Mouse (Mus musculus) midbrain, postnatal 0 days (tissue): ENCODE measurements at regions not wholly inside any gene's neighbourhood (a gene's known extent, or its start where the extent isn't known, plus 50 kb on each side); places are given as distances from the start of the nearest gene placed in this dataset.

Source experiments
- ATAC-seq: fragments of 200-750 bp; cut with Nextera tagmentation; 2 replicates; pipeline ENCODE4 v1.8.0; 2017; ENCODE audit warnings: moderate number of reproducible peaks, mild to moderate bottlenecking, moderate TSS enrichment, moderate library complexity; ENCODE audit not compliant: low FRiP score
- DNase-seq: peaks from one replicate; pipeline ENCODE4 v3.0.0-alpha.2; 2015; ENCODE audit warnings: low spot score
- H3K27ac ChIP-seq: fragments of 300-500 bp; sonication (generic); 2 replicates; pipeline ENCODE4 v1.5.1; 2014; ENCODE audit warnings: low read depth, mild to moderate bottlenecking, low read length, mixed read lengths
- H3K27me3 ChIP-seq: fragments of 300-500 bp; sonication (generic); 2 replicates; pipeline ENCODE4 v1.6.1; 2014; ENCODE audit warnings: low read length, control low read depth, mixed read lengths; ENCODE audit not compliant: insufficient read depth
- H3K36me3 ChIP-seq: fragments of 300-500 bp; sonication (generic); 2 replicates; pipeline ENCODE4 v1.6.1; 2014; ENCODE audit warnings: low read length, control low read depth, mixed read lengths; ENCODE audit not compliant: insufficient read depth
- H3K4me1 ChIP-seq: fragments of 300-500 bp; sonication (generic); 2 replicates; pipeline ENCODE4 v1.6.1; 2014; ENCODE audit warnings: mild to moderate bottlenecking, control low read depth, antibody characterized with exemption, low read length, mixed read lengths; ENCODE audit not compliant: insufficient read depth
- H3K4me2 ChIP-seq: fragments of 300-500 bp; sonication (generic); 2 replicates; pipeline ENCODE4 v1.6.1; 2014; ENCODE audit warnings: low read depth, mild to moderate bottlenecking, low read length, mixed read lengths; ENCODE audit not compliant: poor library complexity, severe bottlenecking
- H3K4me3 ChIP-seq: fragments of 300-500 bp; sonication (generic); 2 replicates; pipeline ENCODE4 v1.5.1; 2014; ENCODE audit warnings: low read depth, mild to moderate bottlenecking, low read length, moderate library complexity
- H3K9ac ChIP-seq: fragments of 300-500 bp; sonication (generic); replicated peaks from 2 replicates; pipeline ENCODE4 v1.6.1; 2014; ENCODE audit warnings: mild to moderate bottlenecking, low read length, moderate library complexity, mixed read lengths; ENCODE audit not compliant: poor library complexity, severe bottlenecking
- H3K9me3 ChIP-seq: fragments of 300-500 bp; sonication (generic); 2 replicates; pipeline ENCODE4 v1.6.1; 2016; ENCODE audit warnings: low read length, control low read depth
- CTCF ChIP-seq: IDR thresholded peaks from 2 replicates; pipeline ENCODE4 v1.5.1; 2016; ENCODE audit warnings: antibody characterized with exemption, mild to moderate bottlenecking
- WGBS: fragments of 180-500 bp; shearing (Covaris S2); extraction: QIAGEN DNeasy Blood & Tissue Kit; methylation state at CpG from one replicate; pipeline ENCODE4 v1.1.7; 2014; 5-methylcytosine and 5-hydroxymethylcytosine counted together

DNA sequence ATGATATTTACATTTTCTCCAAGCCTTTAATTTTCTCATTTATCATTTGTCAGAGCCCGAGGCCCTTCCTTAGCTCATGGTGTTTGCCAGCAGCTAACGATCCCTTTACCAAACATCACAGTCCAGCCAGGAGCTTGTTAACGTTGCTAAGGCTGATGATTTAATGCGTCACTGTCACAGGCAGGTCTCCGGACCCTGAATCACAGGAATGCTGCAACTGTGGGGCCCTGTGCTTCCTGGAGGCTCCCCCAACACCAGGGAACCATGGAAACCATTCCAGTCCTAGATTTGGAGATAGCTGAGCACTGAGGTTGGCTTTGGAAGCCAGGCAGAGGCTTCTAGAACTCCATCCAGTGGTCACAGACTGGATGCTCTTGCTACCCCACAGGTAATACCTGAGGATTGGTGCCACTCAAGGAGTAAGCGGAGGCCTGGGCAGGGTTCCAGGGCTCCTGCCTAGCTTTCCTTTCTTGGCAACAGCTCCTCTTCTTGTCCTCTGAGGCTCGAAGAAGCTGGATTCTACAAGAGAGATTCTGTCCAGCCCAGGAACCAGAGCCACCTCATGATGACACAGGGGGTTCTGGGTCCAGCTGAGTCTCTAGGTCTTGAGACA is 94.0 kb upstream of the Sulf2 start:
- no peak for TF ChIP-seq CTCF
- WGBS: 30% methylated on average over 7 of the region's 7 CpGs
- ATAC-seq: no peak
- Histone ChIP-seq H3K36me3 (no peaks in the 10 kb centered on the region), H3K4me1 (peaks cover 4% of the 10 kb centered on the region; the same call in 1 of the 2 replicates), H3K27ac (no peak overlapping the region), H3K4me2 (no peak overlapping the region), H3K27me3 (no peaks in the 10 kb centered on the region), H3K9me3 (no peaks in the 10 kb centered on the region), H3K4me3 (no peak overlapping the region), H3K9ac (no peak overlapping the region)
- DNase-seq: no peak

GRCm38 (mm10) chr2:166246401-166247189 is 91.1 kb upstream of the Sulf2 start:
- no peak for TF ChIP-seq CTCF
- Histone ChIP-seq H3K27ac (no peak overlapping the region), H3K36me3 (no peaks in the 10 kb centered on the region), H3K27me3 (no peaks in the 10 kb centered on the region), H3K4me1 (peaks cover 4% of the 10 kb centered on the region; the same call in 1 of the 2 replicates), H3K9ac (no peak overlapping the region), H3K4me3 (no peak overlapping the region), H3K9me3 (no peaks in the 10 kb centered on the region), H3K4me2 (no peak overlapping the region)
- WGBS: 67% methylated on average over 17 of the region's 17 CpGs
- ATAC-seq (no peak), DNase-seq (no peak)

- Histone ChIP-seq H3K4me2 (no peak overlapping the region), H3K4me3 (no peak overlapping the region), H3K4me1 (peaks cover 4% of the 10 kb centered on the region; the same call in 1 of the 2 replicates), H3K36me3 (no peaks in the 10 kb centered on the region), H3K27me3 (no peaks in the 10 kb centered on the region), H3K27ac (no peak overlapping the region), H3K9ac (no peak overlapping the region), H3K9me3 (no peaks in the 10 kb centered on the region)
- no peak for ATAC-seq
- WGBS: 65% methylated on average over 8 of the region's 8 CpGs
- TF ChIP-seq CTCF: no peak
- DNase-seq: no peak
These were observed 89.8 kb upstream of the Sulf2 start for GRCm38 (mm10) chr2:166245219-166245618.

DNA sequence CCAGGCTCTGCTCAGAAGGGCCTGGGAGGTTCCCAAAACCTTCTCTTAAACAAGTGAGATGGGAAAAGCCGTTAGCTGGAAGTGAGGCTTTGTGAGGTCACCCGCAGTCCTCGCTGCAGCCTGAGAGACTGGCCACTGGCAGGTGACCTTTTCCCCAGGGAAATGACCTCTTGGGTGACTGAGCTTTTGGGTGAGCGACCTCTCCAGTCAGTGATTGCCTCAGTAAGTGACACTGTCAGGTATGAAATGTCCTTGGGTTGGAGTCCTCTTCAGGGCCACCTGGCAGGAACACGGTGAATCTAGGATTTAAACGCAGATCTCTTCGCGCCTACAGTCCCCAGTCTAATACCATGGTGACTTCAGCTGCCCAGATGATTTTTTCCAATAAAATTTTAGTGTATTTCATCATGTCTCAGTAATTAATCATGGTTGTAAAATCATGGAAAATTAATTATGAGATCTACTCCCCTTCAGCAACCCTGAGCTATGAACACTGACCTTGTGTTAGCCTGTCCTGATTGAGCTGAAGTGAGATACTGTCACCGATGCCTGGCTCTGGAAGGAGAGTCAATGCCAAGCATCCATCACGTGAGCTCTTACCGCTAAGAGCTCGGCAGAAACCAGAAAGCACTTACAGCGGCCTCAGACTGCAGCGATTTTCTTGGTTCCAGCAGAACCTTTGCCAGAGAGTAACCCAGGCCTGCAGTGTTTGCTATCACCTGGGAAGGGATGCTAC is 87.5 kb upstream of the Sulf2 start:
- 77% methylated on average over 14 of the region's 14 CpGs for WGBS
- Histone ChIP-seq H3K4me3 (no peak overlapping the region), H3K4me1 (no peaks in the 10 kb centered on the region), H3K9me3 (no peaks in the 10 kb centered on the region), H3K4me2 (no peak overlapping the region), H3K9ac (no peak overlapping the region), H3K36me3 (no peaks in the 10 kb centered on the region), H3K27ac (no peak overlapping the region), H3K27me3 (no peaks in the 10 kb centered on the region)
- ATAC-seq: no peak
- TF ChIP-seq CTCF: no peak
- no peak for DNase-seq

GRCm38 (mm10) chr2:166241310-166241709 is 85.8 kb upstream of the Sulf2 start:
- no peaks in the 10 kb centered on the region for H3K9me3 ChIP-seq
- ATAC-seq (no peak), DNase-seq (no peak)
- H3K4me1 ChIP-seq: no peaks in the 10 kb centered on the region
- H3K27me3 ChIP-seq: no peaks in the 10 kb centered on the region
- H3K9ac ChIP-seq: no peak overlapping the region
- no peaks in the 10 kb centered on the region for H3K36me3 ChIP-seq
- H3K27ac ChIP-seq: no peak overlapping the region
- no peak overlapping the region for H3K4me2 ChIP-seq
- no peak overlapping the region for H3K4me3 ChIP-seq
- 94% methylated on average over 3 of the region's 3 CpGs for WGBS
- no peak for TF ChIP-seq CTCF

DNA sequence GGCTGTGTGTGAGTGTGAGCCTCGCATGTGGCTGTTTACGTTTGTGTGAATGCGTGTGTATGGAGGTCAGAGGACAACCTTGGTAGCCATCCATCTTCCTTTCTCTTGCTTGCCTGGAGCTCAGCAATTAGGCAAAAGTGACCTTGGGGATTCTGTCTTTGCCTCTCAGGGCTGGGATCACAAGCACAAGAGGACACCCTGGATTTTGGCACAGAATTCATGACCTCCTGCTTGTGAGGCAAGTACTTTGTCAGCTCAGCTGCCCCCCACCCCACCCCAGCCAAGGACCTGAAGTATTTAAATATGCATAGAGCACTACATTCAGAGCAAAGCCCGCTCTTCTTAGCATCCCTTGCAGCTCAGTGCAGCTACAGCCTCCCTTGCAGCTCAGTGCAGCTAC is 84.6 kb upstream of the Sulf2 start:
- TF ChIP-seq CTCF: no peak
- H3K36me3 ChIP-seq: no peaks in the 10 kb centered on the region
- no peak for ATAC-seq
- 97% methylated on average over 4 of the region's 4 CpGs for WGBS
- H3K4me1 ChIP-seq: no peaks in the 10 kb centered on the region
- no peak overlapping the region for H3K4me3 ChIP-seq
- no peak for DNase-seq
- no peak overlapping the region for H3K9ac ChIP-seq
- no peaks in the 10 kb centered on the region; the same call in 1 of the 2 replicates for H3K27me3 ChIP-seq
- no peak overlapping the region for H3K4me2 ChIP-seq
- no peaks in the 10 kb centered on the region for H3K9me3 ChIP-seq
- no peak overlapping the region for H3K27ac ChIP-seq
